Mouse (Mus musculus) T-helper 2 cell (primary cell): ENCODE data around the gene Nxpe5.

Experiments used
- in situ Hi-C: fragments of 300-600 bp; cut with MboI, MseI; formaldehyde crosslinking; loops from one replicate; pipeline ENCODE4 v1.15.1; 2025; ENCODE audit warnings: high pct_unique_total_duplicates

The Nxpe5 gene

DNA sequence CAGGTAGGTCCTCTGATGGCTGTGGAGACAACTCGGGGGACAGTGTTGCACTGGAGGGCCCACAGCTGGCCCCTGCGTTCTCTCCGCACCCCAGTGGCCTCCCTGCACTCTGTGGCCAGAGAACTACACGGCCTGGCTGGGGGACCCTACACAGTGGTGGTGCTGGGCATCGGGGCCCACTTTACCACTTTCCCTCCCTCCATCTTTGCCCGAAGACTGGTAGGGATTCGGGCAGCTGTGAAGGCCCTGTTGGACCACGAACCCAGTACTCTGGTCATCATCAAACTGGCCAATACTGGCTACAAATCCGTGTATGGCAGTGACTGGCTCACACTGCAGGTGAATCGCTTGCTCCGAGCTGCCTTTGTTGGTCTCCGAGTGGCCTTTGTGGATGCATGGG is 25.4 kb downstream of the Nxpe5 start:
- in situ Hi-C loops: loop anchor here (5.0 kb wide), 1 partner anchor 84 kb away; no protein-coding TSS in a partner anchor

DNA sequence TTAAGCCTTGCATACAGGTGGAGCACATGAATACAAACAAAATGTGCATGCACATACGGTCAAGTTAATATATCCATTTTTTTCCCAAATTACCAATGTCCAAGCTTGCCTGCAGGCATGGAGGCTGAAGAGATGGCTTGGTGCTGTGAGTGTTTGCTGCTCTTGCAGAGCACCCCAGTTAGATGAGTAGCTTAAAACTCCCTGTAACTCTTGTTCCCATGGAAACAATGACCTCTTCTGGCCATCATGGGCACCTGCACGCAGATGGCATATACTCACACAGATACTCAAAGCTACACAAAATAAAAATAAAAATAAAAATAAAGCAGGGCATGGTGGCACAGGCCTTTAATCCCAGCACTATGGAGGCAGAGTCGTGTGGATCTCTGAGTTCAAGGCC is 27.4 kb downstream of the Nxpe5 start:
- in situ Hi-C loops: loop anchor here (5.0 kb wide), 1 partner anchor 86 kb away; no protein-coding TSS in a partner anchor

GRCm38 (mm10) chr5:138255353-138256093 is 29.8 kb downstream of the Nxpe5 start, which contains the start of gene Lamtor4:
Gene Lamtor4 (plus strand): TSS chr5:138255482.
- in situ Hi-C loops: no loop called here

GRCm38 (mm10) chr5:138256094-138256467 is 30.4 kb downstream of the Nxpe5 start:
- in situ Hi-C loops: no loop called here

- in situ Hi-C loops: no loop called here
Measured at GRCm38 (mm10) chr5:138256966-138257584, 31.4 kb downstream of the Nxpe5 start.

GRCm38 (mm10) chr5:138257585-138257978 is 31.9 kb downstream of the Nxpe5 start:
- in situ Hi-C loops: no loop called here

DNA sequence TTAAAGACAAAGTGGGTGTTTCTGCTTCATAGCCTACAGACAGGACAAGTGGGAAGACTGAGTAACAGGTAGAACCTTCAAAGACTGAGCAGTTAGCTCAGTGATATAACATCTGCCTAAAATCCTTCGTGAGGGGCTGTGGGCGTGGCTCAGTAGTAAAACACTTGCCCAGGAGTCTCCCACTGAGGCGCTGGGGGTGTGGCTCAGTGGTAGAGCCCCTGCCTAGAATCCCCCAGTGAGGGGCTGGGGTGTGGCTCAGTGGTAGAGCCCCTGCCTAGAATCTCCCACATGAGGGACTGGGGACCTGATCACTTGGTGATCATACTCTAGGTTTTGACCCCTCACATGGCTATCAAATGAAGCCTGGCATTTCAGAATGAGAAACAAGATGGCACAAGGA is 32.4 kb downstream of the Nxpe5 start:
- in situ Hi-C loops: no loop called here

- in situ Hi-C loops: no loop called here
Measured at GRCm38 (mm10) chr5:138258542-138258941, 32.8 kb downstream of the Nxpe5 start.

DNA sequence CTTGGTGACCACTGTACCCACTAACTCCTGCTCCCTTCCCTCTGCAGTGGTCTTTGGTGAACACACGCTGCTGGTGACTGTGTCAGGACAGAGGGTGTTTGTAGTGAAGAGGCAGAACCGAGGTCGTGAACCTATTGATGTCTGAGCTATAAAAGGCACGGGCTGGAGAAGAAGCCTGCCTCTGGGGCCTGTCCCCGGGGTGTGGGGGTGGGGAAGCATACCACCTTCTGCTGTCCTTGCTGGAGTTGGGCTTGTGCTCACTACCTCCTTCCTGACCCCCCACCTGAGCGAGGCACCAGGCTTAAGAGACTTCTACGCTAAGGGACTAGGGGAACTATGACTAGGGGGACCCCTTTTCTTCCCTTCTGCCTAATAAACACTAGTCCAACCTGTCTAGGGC is 33.3 kb downstream of the Nxpe5 start:
- in situ Hi-C loops: no loop called here

GRCm38 (mm10) chr5:138260051-138260450 is 34.4 kb downstream of the Nxpe5 start:
- in situ Hi-C loops: no loop called here

DNA sequence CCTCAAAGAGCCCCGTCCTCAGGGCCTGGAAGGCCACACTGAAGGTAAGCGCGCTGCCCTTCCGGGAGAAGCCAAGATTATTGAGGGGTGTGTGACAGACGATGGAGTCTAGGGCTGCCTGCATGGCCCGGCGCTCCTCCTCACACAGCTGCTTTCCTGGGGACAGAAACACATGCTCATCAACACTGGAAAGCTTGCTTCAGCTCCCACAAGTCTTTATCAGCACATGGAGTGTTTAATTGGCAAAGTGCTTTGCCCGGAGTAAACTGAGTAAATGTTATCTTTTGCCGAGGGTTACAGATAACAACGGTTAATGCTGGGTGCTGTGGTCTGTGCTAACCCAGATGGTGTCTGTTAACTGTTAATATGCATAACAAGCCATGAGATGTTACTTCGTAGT is 35.1 kb downstream of the Nxpe5 start:
- in situ Hi-C loops: no loop called here

DNA sequence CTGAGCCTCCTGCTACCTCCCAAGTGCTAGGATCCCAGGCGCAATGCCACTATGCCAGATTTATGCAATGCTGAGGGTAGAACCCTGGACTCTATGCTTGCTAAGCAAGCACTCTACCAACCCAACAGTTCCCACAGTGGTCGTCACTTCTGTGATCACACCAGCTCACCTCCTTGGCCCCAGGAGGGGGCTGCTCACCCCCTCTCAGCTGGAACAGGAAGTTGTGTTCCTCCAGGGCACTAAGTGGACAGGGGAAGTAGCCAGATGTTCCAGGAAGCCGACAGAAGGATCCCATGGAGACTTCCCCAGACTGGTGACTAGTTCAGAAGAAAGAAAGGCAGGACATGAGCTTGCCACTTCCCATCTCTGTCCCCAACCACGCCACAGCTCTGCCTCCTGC is 36.3 kb downstream of the Nxpe5 start:
- in situ Hi-C loops: no loop called here

DNA sequence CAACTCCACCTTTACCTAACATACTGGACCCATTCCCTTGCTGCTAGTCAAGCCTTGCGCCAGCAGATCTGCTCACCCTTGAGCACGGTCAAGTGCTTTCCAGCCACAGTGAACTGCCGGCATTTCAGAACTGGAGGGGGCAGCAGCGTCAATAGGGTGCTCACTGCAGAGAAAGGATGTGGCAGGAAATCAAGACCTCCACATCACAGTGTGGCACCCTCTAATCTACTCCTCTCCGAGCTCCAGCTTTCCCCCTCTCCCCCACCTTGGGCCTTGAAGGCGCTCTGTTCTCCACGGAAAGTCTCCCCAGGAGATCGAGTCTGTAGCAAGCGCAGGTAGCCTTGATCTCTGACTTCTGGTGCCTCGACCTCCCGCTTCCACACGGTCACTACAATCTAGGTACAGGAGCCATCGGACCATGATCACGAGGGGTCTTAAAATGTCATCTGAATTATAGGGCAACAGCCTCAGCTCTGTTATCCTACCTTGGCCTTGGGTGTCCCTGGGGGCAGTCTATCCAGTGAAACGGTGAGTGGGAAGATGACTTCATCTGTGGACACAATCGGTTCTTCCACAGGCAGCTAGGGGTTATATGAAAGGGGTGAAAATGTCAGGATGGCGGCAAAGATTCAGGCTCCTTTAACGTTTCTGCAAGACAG is 37.0 kb downstream of the Nxpe5 start:
- in situ Hi-C loops: no loop called here

- in situ Hi-C loops: no loop called here
Measured at GRCm38 (mm10) chr5:138263260-138264206, 37.8 kb downstream of the Nxpe5 start, which contains the start of gene BC037034. Gene BC037034 (minus strand): TSS chr5:138264033.

DNA sequence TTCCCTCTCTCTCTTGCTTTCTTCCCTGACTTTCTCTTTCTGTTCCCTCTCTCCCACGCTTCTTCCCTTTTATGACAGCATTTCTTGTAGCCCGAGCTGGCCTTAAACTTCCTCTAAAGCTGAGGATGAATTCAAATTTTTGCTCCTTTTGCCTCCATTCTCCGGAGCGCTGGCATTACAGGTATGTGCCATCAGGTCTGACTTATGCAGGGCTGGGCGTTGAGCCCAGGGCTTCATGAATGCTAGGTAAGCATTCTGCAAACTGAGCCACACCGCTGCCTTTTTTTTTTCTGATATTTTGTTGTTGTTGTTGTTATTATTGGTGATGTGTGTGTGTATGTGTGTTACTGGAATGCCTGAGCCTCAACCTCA is 38.5 kb downstream of the Nxpe5 start:
- in situ Hi-C loops: no loop called here

- in situ Hi-C loops: no loop called here
Measured at GRCm38 (mm10) chr5:138265712-138266111, 40.0 kb downstream of the Nxpe5 start.

- in situ Hi-C loops: no loop called here
Measured at GRCm38 (mm10) chr5:138267114-138267513, 41.4 kb downstream of the Nxpe5 start.

DNA sequence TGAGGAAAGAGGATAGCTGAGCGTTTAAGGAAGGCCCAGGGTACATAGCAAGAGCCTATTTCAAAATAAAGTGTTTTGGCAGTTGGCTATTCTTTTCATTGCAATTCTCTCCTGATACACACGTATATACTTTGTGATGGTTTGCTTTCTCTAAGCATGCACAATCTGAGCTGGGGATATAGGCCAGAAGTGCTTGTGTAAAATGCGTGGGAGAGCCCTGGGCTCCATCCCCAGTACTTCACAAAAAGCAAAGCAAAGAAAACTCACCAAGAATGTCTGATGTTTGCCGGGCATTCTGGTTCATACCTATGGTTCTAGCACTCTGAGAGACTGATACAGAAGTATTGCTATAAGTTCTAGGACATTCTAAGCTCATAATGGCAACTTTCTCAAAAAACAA is 43.3 kb downstream of the Nxpe5 start:
- in situ Hi-C loops: no loop called here

- in situ Hi-C loops: no loop called here
Measured at GRCm38 (mm10) chr5:138271232-138271631, 45.5 kb downstream of the Nxpe5 start.

DNA sequence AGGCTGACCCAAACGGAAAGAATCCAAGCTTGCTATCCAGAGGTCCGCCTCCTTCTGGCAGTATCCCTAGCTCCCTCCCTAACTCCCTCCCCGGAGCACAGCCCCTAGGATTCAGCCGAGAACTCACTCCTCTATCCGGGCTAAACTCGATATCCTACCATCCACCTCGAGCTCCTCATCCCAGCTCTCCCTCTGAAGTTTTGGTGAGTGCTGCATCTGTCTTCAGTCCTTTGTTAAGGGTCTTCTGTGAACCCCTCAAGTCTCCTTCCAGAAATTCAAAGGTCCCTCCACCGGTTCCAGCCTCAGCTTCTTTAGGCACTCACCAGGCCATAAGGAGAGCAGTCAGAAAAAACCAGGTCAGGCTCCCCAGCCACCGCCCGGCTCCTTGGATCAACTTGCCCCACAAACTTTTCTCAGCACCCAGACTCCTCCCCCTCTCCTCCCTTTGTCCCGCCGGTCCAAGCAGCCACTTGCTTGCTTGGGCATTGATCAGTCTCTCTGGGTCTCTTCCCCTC is 46.8 kb downstream of the Nxpe5 start, which contains the start of gene Gal3st4:
Gal3st4 (minus strand) TSS at position 432 of the 515 bp plus-strand sequence.
- in situ Hi-C loops: no loop called here

DNA sequence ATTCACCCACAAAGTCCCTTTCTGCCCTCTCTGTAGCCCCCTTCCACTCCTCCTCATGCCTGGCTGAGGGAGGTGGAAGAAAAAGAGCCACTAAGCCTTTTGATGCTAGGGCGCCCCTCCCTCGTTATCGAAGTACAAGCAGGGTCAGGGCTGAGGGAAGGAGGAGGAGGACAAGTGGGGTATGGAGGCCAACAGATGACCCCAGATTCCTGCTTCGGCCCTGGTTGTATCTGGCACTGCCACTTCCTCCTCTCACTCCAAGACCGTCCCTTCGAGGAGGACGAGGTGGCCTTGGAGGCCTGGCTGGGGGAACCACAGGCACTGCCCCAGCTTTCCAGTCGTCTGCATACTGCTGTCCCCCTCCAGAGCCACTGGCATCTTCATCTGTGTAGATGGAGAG is 48.5 kb downstream of the Nxpe5 start:
- in situ Hi-C loops: no loop called here
